Mouse (Mus musculus) right cerebral cortex, postnatal 10 days (tissue): ENCODE data around the gene 4930452B06Rik.

Experiments used
- DNase-seq, 2 experiments: peaks; one replicate each; pipeline ENCODE4 v3.0.0; 2021; ENCODE audit warnings: low spot score in 2 of 2

Gene 4930452B06Rik

DNA sequence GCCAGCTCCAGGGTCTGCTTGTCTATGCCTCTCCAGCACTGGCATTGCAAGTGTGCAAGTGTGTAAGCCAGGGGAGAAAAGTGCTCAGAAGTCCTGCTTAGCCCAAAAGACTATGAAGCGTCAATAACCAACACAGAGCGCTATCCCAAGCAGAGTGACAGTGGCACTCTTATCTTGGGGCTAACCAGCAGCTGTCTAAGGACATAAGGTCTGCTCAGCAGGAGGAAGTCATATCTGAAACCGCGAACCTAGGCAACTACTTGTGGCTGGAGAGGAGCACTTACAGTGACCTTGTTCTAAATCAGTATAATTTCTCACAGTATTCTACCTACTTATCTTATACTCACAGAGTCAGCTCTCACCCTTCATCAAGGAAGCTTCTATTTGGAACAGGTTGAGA lies 214.9 kb downstream of the 4930452B06Rik start:
- DNase-seq = no peak

GRCm38 (mm10) chr14:8450342-8450741 lies 215.7 kb downstream of the 4930452B06Rik start:
- no peak for DNase-seq

- DNase-seq = no peak
Measured at GRCm38 (mm10) chr14:8449299-8449698, 216.7 kb downstream of the 4930452B06Rik start.

GRCm38 (mm10) chr14:8447352-8447751 lies 218.7 kb downstream of the 4930452B06Rik start:
- DNase-seq = no peak

DNA sequence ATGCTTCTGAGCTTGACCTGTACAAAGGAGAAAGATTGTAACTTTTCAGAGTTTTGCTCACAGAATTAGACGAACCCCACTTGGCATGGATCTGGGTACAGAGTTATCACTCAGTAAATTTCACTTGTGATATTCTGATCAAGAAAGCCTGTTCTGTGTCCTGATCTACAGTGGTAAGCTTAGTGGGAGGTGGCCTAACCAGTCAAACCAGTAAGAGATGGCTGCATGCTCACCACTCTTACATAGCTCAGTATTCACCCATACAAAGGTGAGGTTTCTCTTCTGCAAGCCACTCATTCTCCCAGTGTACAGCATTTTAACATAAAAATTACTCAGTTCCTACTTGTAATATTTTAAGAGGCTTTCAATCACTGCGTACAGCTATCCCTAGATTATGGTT lies 221.7 kb downstream of the 4930452B06Rik start:
- no peak for DNase-seq

GRCm38 (mm10) chr14:8442691-8443090 lies 223.3 kb downstream of the 4930452B06Rik start:
- no peak for DNase-seq

- no peak for DNase-seq
Measured at GRCm38 (mm10) chr14:8441623-8442022, 224.4 kb downstream of the 4930452B06Rik start.

GRCm38 (mm10) chr14:8430611-8431230 lies 235.3 kb downstream of the 4930452B06Rik start:
- no peak for DNase-seq

- no peak for DNase-seq
Measured at GRCm38 (mm10) chr14:8429767-8430166, 236.3 kb downstream of the 4930452B06Rik start.

DNA sequence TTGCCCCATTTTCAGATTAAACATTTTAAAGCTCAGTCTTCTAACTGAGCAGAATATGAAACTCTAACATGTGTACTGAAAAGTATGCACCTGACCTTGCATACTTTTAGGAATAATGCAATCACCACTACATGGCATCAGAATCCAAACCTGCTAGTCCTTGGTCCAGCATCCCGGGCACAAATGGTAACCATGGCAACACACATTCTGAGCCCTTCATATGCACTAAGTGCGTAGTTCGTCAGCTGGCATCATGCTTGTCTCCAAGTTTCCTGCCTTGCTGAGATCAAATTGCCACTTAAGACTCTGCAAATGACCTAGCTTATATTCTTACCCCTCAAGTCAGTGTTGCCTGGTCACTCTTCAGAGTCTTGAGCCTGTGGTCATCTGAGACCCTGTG lies 243.2 kb downstream of the 4930452B06Rik start:
- peak in 1 of 2 experiments; percentile 34 for DNase-seq

DNA sequence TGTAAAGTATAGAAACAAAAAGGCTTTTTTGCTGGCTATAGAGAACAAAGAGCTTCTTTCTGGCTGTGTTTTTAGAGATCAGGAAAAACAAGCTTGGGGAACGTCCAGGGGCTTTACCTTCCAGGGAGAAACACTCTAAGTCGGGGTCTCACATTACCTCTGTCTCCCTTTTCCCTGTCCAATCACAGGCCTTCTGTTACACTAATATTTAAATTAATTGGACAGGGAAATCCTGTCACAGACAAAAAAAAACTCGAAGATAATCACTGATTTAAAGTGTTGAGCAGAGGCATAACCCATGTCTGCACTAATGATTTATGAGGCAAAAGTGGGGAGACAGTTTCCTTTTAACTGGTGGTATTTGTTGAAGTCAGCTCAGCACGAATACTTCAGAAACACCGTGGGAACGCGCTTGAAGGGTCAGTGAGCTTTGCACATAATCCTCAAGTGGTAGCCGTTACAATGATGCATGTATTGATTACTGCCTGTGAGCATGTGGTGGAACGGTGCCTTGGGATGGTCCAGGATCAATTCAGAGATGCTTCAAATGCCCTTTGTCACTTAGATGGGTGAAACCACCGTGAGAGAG lies 244.7 kb downstream of the 4930452B06Rik start:
- DNase-seq = no peak

DNA sequence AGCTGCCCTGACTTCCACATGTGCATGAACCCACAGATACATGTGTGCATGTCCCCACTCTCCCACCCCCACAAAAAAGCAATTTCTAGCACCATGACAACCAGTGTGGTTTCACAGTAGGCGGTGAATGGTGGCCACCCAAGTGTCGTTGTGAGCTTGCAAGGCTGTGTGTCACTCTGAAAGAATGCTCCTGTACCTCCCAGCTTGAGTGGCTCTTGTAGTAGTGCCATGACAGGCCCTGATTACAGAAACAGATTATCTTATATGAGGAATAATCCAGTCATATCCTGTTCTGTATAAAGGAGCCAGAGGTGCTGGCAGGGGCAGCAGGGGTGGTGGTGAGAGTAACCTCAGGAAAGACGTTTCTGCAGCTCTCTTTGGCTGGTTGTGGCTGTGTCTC lies 247.4 kb downstream of the 4930452B06Rik start:
- no peak for DNase-seq

- DNase-seq = no peak
Measured at GRCm38 (mm10) chr14:8405946-8406345, 260.1 kb downstream of the 4930452B06Rik start.

DNA sequence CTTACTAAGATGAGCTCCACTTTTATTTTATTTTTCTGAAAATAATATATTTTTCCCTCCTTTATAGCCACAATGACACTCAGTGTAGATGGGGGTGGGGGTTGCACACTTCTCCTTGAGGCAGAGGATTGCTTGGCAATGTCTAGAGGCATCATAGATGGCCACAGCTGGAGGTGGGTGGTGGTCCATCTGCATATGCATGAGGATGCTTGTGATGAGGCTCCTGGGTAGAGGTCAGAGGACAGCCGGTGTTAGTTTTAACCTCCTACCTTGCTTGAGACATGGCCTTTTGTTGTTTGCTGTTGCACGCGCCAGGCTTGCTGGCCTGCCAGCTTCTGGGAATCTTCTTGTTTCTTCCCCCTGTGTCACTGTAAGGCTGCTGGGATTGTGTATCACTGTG lies 262.7 kb downstream of the 4930452B06Rik start:
- no peak for DNase-seq

DNA sequence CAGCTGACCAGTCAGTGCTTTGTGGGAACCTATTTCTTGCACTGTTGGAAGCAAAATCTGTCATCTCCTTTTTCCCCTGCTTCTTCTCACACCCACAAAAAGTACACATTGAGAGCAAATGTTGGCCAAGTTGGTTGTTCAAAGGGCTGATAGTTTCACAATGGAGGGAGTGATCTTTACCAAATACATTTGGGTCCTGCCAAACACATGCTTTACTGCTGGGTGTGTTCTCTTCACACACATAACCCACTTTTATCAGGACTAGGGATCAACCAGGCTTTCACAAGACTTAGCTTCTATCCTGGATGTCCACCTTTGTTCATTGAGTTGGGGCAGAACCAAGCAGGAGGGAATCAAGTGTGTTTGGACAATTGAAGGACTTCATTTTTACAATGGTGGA lies 267.5 kb downstream of the 4930452B06Rik start:
- DNase-seq = no peak

- DNase-seq = no peak
Measured at GRCm38 (mm10) chr14:8395690-8396287, 270.3 kb downstream of the 4930452B06Rik start.

DNA sequence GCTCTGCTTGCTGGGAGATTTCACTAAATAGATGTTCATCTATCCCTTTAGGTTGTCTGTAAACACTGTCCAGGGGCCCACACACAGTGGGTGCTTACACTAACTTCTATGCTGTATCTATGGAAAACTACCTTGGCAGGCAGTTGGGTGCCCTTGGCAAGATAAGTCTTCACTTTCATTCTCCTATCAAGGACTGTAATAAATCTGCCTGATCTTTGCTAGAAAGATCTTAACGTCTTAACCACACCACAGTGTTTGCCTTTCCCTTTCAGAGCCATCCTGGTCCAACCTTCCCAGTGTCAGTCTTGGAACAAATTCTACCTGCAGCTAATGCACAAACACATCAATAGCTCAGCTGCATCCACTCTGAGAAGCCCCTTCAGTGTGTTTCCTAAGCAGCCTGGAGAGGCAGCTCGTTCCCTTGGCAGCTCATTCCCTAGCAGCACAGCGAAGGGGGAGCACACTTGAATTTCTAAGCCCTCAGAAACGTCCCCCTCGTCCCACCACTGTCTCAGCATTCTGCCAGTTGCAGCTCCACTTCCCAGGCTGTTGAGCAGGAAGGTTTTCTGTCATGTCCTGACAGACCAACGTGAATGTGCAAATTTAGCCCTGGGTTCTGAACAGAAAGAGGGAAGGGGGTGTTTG lies 273.7 kb downstream of the 4930452B06Rik start:
- DNase-seq = peak; percentile 58 to 63
